Mouse (Mus musculus) heart, adult 18-20 months (tissue): ENCODE results near the gene Apoh. TPM values are rescaled to one million over a fixed set of nuclear protein-coding genes. Genes with fewer than 3 reads are reported as not detected.
A peak's percentile ranks its signal among the peaks of the same experiment; 100 is the strongest.

Experiments used
- DNase-seq, 2 experiments: peaks; one replicate each; pipeline ENCODE4 v3.0.0; 2021 to 2022; ENCODE audit warnings: mixed read lengths in 1 of 2
- total RNA-seq, 2 experiments: library from RNA; stranded (reverse); gene quantifications; 2 replicates each; pipeline ENCODE4 v1.2.3; 2021

The Apoh gene
- total RNA-seq, 2 experiments from 2014 or later, result 0.22 TPM; not detected in 1

- DNase-seq, result no peak
These were observed 41.9 kb downstream of the Apoh start for GRCm38 (mm10) chr11:108384920-108385665.

- DNase-seq, result no peak
These were observed 42.5 kb downstream of the Apoh start for GRCm38 (mm10) chr11:108385666-108386024.

GRCm38 (mm10) chr11:108395061-108395460 lies 51.9 kb downstream of the Apoh start:
- DNase-seq, result no peak

GRCm38 (mm10) chr11:108396076-108396829 lies 53.1 kb downstream of the Apoh start:
- no peak for DNase-seq

- DNase-seq, result no peak
These were observed 66.9 kb downstream of the Apoh start for GRCm38 (mm10) chr11:108409876-108410644.

GRCm38 (mm10) chr11:108416360-108416759 lies 73.2 kb downstream of the Apoh start:
- DNase-seq, result no peak

GRCm38 (mm10) chr11:108418540-108418939 lies 75.4 kb downstream of the Apoh start:
- peak in 1 of 2 experiments; percentile 22 for DNase-seq

GRCm38 (mm10) chr11:108419242-108419641 lies 76.1 kb downstream of the Apoh start:
- DNase-seq, result no peak

GRCm38 (mm10) chr11:108420751-108421150 lies 77.6 kb downstream of the Apoh start:
- DNase-seq, result no peak

- no peak for DNase-seq
These were observed 80.1 kb downstream of the Apoh start for GRCm38 (mm10) chr11:108423221-108423620.

GRCm38 (mm10) chr11:108424111-108424510 lies 81.0 kb downstream of the Apoh start:
- DNase-seq, result no peak

GRCm38 (mm10) chr11:108424889-108425591 lies 81.9 kb downstream of the Apoh start, which contains the start of gene Cep112:
TSS of gene Cep112 (plus strand) at chr11:108425192.
- DNase-seq, result peak; percentile 98 to 100

- no peak for DNase-seq
These were observed 82.4 kb downstream of the Apoh start for GRCm38 (mm10) chr11:108425592-108425921.

- no peak for DNase-seq
These were observed 82.9 kb downstream of the Apoh start for GRCm38 (mm10) chr11:108426086-108426485.

GRCm38 (mm10) chr11:108427191-108427590 lies 84.0 kb downstream of the Apoh start:
- DNase-seq, result no peak

- DNase-seq, result no peak
These were observed 85.9 kb downstream of the Apoh start for GRCm38 (mm10) chr11:108429076-108429475.

GRCm38 (mm10) chr11:108443893-108444563 lies 100.9 kb downstream of the Apoh start:
- no peak for DNase-seq

GRCm38 (mm10) chr11:108447148-108447547 lies 104.0 kb downstream of the Apoh start:
- no peak for DNase-seq

- peak; percentile 43 to 89 for DNase-seq
These were observed 106.7 kb downstream of the Apoh start for GRCm38 (mm10) chr11:108449811-108450210.

- DNase-seq, result no peak
These were observed 116.4 kb downstream of the Apoh start for GRCm38 (mm10) chr11:108459599-108459998.
